Mouse (Mus musculus) myocyte (in vitro differentiated cells): ENCODE measurements around the gene Hs6st3.

ENCODE experiments used
- CEBPB ChIP-seq: IDR thresholded peaks from 2 replicates; pipeline ENCODE4 v1.6.1; 2011; ENCODE audit warnings: mild to moderate bottlenecking, moderate library complexity; ENCODE audit not compliant: poor library complexity, insufficient read depth, severe bottlenecking
- E2F4 ChIP-seq: IDR thresholded peaks from one replicate; pipeline ENCODE4 v1.6.1; 2011; ENCODE audit warnings: mild to moderate bottlenecking, control low read depth, moderate library complexity; ENCODE audit not compliant: insufficient read depth
- MAX ChIP-seq: IDR thresholded peaks from one replicate; pipeline ENCODE4 v1.6.1; 2011; ENCODE audit warnings: low read depth, mild to moderate bottlenecking, control low read depth
- MYOD1 ChIP-seq, 3 experiments: IDR thresholded peaks; one replicate each; pipeline ENCODE4 v1.6.1; 2011; ENCODE audit warnings: control low read depth in 2 of 3, low read depth in 2 of 3, mild to moderate bottlenecking in 2 of 3, moderate library complexity in 1 of 3; ENCODE audit not compliant: insufficient read length in 2 of 3, control insufficient read depth in 1 of 3
- POLR2A ChIP-seq: IDR thresholded peaks from one replicate; pipeline ENCODE4 v1.6.1; 2011; ENCODE audit warnings: low read depth, mild to moderate bottlenecking, control low read depth, moderate library complexity; ENCODE audit not compliant: insufficient read length
- POLR2AphosphoS2 ChIP-seq: IDR thresholded peaks from one replicate; pipeline ENCODE4 v1.6.1; 2011; ENCODE audit warnings: low read depth, control low read depth; ENCODE audit not compliant: insufficient read length
- TCF12 ChIP-seq: IDR thresholded peaks from one replicate; pipeline ENCODE4 v1.6.1; 2011; ENCODE audit warnings: mild to moderate bottlenecking, control low read depth; ENCODE audit not compliant: poor library complexity, insufficient read depth, severe bottlenecking
- USF1 ChIP-seq: IDR thresholded peaks from one replicate; pipeline ENCODE4 v1.6.1; 2011; ENCODE audit warnings: low read depth, mild to moderate bottlenecking, control low read depth, moderate library complexity

DNA sequence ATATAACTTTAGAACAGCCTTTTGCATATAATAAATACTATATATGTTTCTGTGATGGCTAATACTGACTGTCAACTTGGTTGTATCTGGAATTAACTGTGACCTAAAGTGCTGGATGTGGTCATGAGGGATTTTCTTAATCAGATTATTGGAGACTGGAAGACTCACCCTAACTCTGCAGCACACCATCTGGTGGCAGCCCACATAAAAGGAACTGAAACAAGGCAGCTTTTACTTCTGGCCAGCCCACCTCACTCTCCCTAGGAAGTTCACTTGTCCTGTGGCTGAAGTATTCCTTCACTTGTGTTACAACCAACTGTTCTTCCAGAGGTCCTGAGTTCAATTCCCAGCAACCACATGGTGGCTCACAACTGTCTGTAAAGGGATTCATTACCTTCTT, 313.5 kb downstream of the Hs6st3 start:
- no peak for TF ChIP-seq POLR2AphosphoS2
- no peak for TF ChIP-seq MAX
- TF ChIP-seq POLR2A, result no peak
- no peak for TF ChIP-seq MYOD1 (IDR thresholded peaks at IDR 0.05; ENCODE audit: control insufficient read depth in 1 of 3, insufficient read length in 2 of 3, low read depth in 2 of 3)
- TF ChIP-seq USF1, result no peak
- no peak for TF ChIP-seq E2F4
- TF ChIP-seq TCF12, result no peak
- TF ChIP-seq CEBPB, result no peak
